Mouse (Mus musculus): ENCODE results near the gene Zfp90.

Zfp90 gene

GRCm38 (mm10) chr8:106433667-106434066 lies 18.5 kb downstream of the Zfp90 start:
- DNase-seq (ENCODE audit: low spot score) = no peak

DNA sequence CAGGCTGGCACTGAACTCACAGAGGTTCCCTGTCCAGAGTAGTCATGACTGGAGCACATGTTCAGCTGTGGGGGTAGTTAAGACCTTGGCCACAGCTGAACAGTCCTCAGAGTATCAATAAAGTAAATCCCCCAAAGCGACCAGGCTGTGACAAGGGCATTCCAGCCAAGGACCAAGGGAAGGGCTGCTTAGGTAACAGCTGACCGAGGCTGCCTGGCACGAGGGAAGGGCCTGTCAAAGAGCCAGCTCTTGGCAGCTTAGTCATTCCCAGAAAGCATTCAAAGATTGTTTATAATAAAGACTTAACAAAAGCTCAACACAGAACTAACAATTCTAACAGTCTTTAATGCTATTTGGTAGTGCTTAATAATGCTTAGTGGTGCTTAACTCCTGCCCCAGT lies 22.7 kb downstream of the Zfp90 start:
- no peak for DNase-seq (ENCODE audit: low spot score)

- DNase-seq (ENCODE audit: low spot score) = no peak
Observed at GRCm38 (mm10) chr8:106440146-106440545, 25.0 kb downstream of the Zfp90 start.

- DNase-seq (ENCODE audit: low spot score) = no peak
Observed at GRCm38 (mm10) chr8:106442740-106443139, 27.6 kb downstream of the Zfp90 start.

DNA sequence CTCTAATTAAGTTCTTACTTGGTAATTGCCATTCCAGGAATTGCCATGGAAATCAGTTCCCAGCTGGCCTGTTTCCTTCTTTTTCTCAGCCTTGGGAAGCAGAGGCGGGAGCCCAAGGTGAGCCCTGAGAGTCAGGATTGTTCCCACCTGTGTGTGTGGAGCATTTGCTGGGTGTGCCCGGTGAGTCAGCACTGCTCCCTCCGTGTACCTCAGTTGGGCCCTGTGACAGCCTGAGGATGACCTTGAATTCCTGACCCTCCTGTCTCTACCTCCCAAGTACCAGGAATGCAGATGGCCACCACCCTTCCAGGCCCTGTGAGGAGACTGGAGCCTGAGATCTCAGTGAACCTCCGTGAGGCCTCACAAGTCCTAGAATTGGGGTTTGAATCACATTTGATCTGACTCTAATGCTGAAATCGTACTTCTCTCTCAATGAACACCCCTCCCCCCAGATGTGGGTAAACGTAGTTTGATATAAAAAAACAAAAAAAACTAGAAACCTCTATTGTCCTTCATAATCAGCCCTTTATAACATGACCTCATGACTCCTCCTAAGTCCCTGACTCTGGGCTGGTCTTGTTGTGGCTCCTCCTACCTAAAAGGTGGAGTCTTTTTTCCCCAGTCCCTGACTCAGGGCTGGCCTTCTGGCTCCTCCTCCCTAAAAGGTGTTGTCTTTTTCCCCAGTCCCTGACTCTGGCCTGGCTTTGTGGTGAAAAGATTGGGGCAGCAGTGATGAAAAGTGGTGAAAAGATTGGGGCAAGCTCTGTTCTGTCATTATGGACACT lies 36.4 kb downstream of the Zfp90 start:
- DNase-seq (ENCODE audit: low spot score) = no peak

DNA sequence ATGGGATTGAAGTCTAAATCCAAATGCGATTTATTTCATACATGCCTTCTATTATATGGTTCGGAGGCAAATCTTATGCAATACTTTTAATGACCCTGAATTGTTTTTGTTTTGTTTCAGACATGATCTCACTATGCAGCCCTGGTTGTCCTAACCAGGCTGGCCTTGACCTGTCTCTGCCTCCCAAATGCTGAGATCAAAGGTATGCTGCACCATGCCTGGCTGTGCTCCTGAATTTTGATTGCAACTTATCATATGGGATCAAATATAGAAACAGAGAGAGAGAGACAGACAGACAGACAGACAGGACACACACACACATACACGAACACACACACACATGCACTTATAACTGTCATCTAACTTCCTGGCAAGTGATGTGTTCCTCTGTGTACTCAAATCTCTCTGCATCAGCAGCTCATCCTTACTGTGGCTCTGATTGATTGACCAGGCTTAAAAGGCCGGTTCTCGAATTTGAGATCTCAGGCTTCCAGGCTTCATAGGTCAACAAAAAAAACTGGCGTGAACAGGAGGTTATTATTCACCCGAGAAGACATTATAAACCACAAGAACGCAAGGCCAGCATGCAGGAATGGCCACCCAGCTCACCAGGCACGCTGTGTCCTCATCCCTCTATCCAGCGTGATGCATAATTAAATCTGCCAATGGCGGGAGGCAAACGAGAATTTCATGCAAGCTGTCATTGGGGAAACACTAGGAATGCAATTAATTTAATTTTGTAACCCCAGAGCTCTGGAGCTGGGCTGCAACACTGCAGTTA lies 37.8 kb downstream of the Zfp90 start:
- DNase-seq (ENCODE audit: low spot score) = no peak

GRCm38 (mm10) chr8:106454036-106454435 lies 38.9 kb downstream of the Zfp90 start:
- DNase-seq (ENCODE audit: low spot score) = no peak

GRCm38 (mm10) chr8:106462131-106462530 lies 47.0 kb downstream of the Zfp90 start:
- no peak for DNase-seq (ENCODE audit: low spot score)

GRCm38 (mm10) chr8:106463795-106464194 lies 48.7 kb downstream of the Zfp90 start:
- no peak for DNase-seq (ENCODE audit: low spot score)

GRCm38 (mm10) chr8:106469485-106469884 lies 54.4 kb downstream of the Zfp90 start:
- no peak for DNase-seq (ENCODE audit: low spot score)

GRCm38 (mm10) chr8:106474001-106474400 lies 58.9 kb downstream of the Zfp90 start:
- no peak for DNase-seq (ENCODE audit: low spot score)

Measured in spleen, adult 12 weeks (tissue).